In genomic region chr4:87401316-87402172, GRCm38 (mm10) we compare ENCODE assay signal across 9 mouse cellular contexts.
DNase-seq lines count a peak whose midpoint lies in the region; ATAC-seq and TF ChIP-seq lines count a peak whose summit lies in the region.
"Had no signal": no experiment of that assay in that cellular context is flagged by ENCODE, and none has a peak within 500 bp of the region (broad histone marks: within the 10 kb centered on the region; RNA-seq: fewer than 3 reads in every experiment).

No protein-coding gene starts in this region.

- no peak overlapping the region for H3K9ac ChIP-seq in embryonic facial prominence, embryonic 15.5 days
- peak overlapping the region; percentile 68 for H3K9ac ChIP-seq in heart, embryonic 13.5 days

- H3K4me3 ChIP-seq in kidney, adult 2 months (ENCODE audit: insufficient read depth, low read depth, low read length) = no peak overlapping the region
- H3K4me3 ChIP-seq in embryonic facial prominence, embryonic 15.5 days (replicated peaks) = no peak overlapping the region
- peak overlapping the region; percentile 25 for H3K4me3 ChIP-seq in heart, embryonic 13.5 days
- H3K4me3 ChIP-seq: erythroblast, embryonic 14.5 days had no signal

- no peaks in the 10 kb centered on the region for H3K4me1 ChIP-seq in kidney, adult 2 months (ENCODE audit: control insufficient read depth, insufficient read depth, low read length)
- H3K4me1 ChIP-seq in embryonic facial prominence, embryonic 15.5 days = peaks cover 11% of the 10 kb centered on the region
- H3K4me1 ChIP-seq in heart, embryonic 13.5 days = peaks cover 12% of the 10 kb centered on the region

- H3K36me3 ChIP-seq in kidney, adult 2 months (ENCODE audit: control insufficient read depth, insufficient read depth, low read length) = no peaks in the 10 kb centered on the region
- H3K36me3 ChIP-seq in embryonic facial prominence, embryonic 15.5 days = no peaks in the 10 kb centered on the region
- no peaks in the 10 kb centered on the region for H3K36me3 ChIP-seq in heart, embryonic 13.5 days

- H3K4me2 ChIP-seq in embryonic facial prominence, embryonic 15.5 days (replicated peaks) = peak overlapping the region; percentile 27; the same call in 1 of the 2 replicates
- H3K4me2 ChIP-seq in heart, embryonic 13.5 days = peak overlapping the region; percentile 59

- TF ChIP-seq POLR2A in kidney, adult 2 months (IDR thresholded peaks at IDR 0.05; ENCODE audit: low read depth, low read length) = no peak

- no peaks in the 10 kb centered on the region for H3K27me3 ChIP-seq in kidney, adult 2 months (replicated peaks; ENCODE audit: control insufficient read depth, insufficient read depth, low read length)
- H3K27me3 ChIP-seq in embryonic facial prominence, embryonic 15.5 days = no peaks in the 10 kb centered on the region
- H3K27me3 ChIP-seq in heart, embryonic 13.5 days (replicated peaks) = no peaks in the 10 kb centered on the region

- WGBS in kidney, adult 2 months = 17% methylated on average over 20 of the region's 20 CpGs
- WGBS in embryonic facial prominence, embryonic 15.5 days = 33% methylated on average over 20 of the region's 20 CpGs
- WGBS in heart, embryonic 13.5 days = 36% methylated on average over 20 of the region's 20 CpGs

- H3K27ac ChIP-seq in kidney, adult 2 months (ENCODE audit: insufficient read depth, low read depth, low read length) = no peak overlapping the region
- 0 out of 2 replicates have a peak overlapping the region, but pooled peaks have one; percentile 1 for H3K27ac ChIP-seq in embryonic facial prominence, embryonic 15.5 days (replicated peaks)
- H3K27ac ChIP-seq in heart, embryonic 13.5 days (replicated peaks) = peak overlapping the region; percentile 28; the same call in 1 of the 2 replicates

- peak; percentile 10 for DNase-seq in kidney, adult 2 months
- no peak for DNase-seq in kidney, adult 18-20 months
- DNase-seq in layer of hippocampus, adult 18-20 months (ENCODE audit: low spot score in 2 of 2) = peak; percentile 34 to 65
- peak; percentile 26 for DNase-seq in lung, postnatal 36 days
- DNase-seq in skeletal muscle tissue, adult 2 months (ENCODE audit: low read depth, low spot score) = peak; percentile 19
- no peak for DNase-seq in T-cell, adult 2 months (ENCODE audit: low spot score)

- no peak for TF ChIP-seq CTCF in kidney, adult 2 months (conservative IDR thresholded peaks at IDR 0.05; ENCODE audit: insufficient read depth, insufficient read length, low read depth, low read length)

- no peaks in the 10 kb centered on the region for H3K9me3 ChIP-seq in embryonic facial prominence, embryonic 15.5 days (replicated peaks)
- H3K9me3 ChIP-seq in heart, embryonic 13.5 days = no peaks in the 10 kb centered on the region

- ATAC-seq in embryonic facial prominence, embryonic 15.5 days (ENCODE audit: insufficient number of reproducible peaks, low FRiP score, low TSS enrichment, low read depth) = no peak
- ATAC-seq in heart, embryonic 13.5 days (ENCODE audit: extremely low read depth, insufficient number of reproducible peaks, low FRiP score, low TSS enrichment) = no peak

Comparison
In these comparisons a context has a peak if more than half of its experiments do, and no peak if none do; other contexts are left out.
1. DNase-seq: peak in kidney, adult 2 months (single experiment), layer of hippocampus, adult 18-20 months (2 of 2), lung, postnatal 36 days (single experiment) and skeletal muscle tissue, adult 2 months (single experiment); none in kidney, adult 18-20 months (single experiment) and T-cell, adult 2 months (single experiment).